Mouse (Mus musculus) stomach, postnatal 0 days (tissue): Measurements from ENCODE around the gene Arid1a.

Experiments
- CTCF ChIP-seq: IDR thresholded peaks from 2 replicates; pipeline ENCODE4 v1.5.1; 2016; ENCODE audit warnings: antibody characterized with exemption, low read depth, mild to moderate bottlenecking, moderate library complexity
- EP300 ChIP-seq: optimal IDR thresholded peaks from 2 replicates; pipeline ENCODE3; 2016; ENCODE audit warnings: antibody characterized with exemption

GRCm38 (mm10) chr4:133719791-133720190, 36.8 kb downstream of the Arid1a start:
- TF ChIP-seq CTCF = no peak
- no peak for TF ChIP-seq EP300
